Mouse (Mus musculus): Measurements from ENCODE around the gene Ddx6. TPM values are rescaled to one million over a fixed set of nuclear protein-coding genes. Genes with fewer than 3 reads are reported as not detected.

The Ddx6 gene
- total RNA-seq, 1 experiment from 2014 or later: 122 TPM

Other genes starting within 250 kb of the Ddx6 start
- 41.6 and 44.1 TPM in 2 replicates for gene Vps11, start 243.2 kb upstream of the Ddx6 start, total RNA-seq (2021)
- gene Hyou1, start 225.4 kb upstream of the Ddx6 start, total RNA-seq (2021): 122 and 133 TPM in 2 replicates
- 20.0 and 29.9 TPM in 2 replicates for gene Slc37a4, start 208.0 kb upstream of the Ddx6 start, total RNA-seq (2021)
- 1,105 and 1,276 TPM in 2 replicates for gene Rps25, start 197.8 kb upstream of the Ddx6 start, total RNA-seq (2021)
- gene Trappc4, start 197.3 kb upstream of the Ddx6 start, total RNA-seq (2021): 60.4 and 66.1 TPM in 2 replicates
- 17.1 and 21.5 TPM in 2 replicates for gene Ccdc84, start 186.3 kb upstream of the Ddx6 start, total RNA-seq (2021)
- not detected in 2 replicates for gene Foxr1, start 163.8 kb upstream of the Ddx6 start, total RNA-seq (2021)
- not detected in 2 replicates for gene Upk2, start 149.9 kb upstream of the Ddx6 start, total RNA-seq (2021)
- gene Bcl9l, start 122.1 kb upstream of the Ddx6 start, total RNA-seq (2021): 59.3 and 61.7 TPM in 2 replicates
- 0.56 and 4.4 TPM in 2 replicates for gene Cxcr5, start 43.0 kb upstream of the Ddx6 start, total RNA-seq (2021)
- gene Treh, start 68.3 kb downstream of the Ddx6 start, total RNA-seq (2021): not detected in 2 replicates
- 45.1 and 60.5 TPM in 2 replicates for gene Phldb1, start 130.3 kb downstream of the Ddx6 start, total RNA-seq (2021)
- gene Arcn1, start 163.0 kb downstream of the Ddx6 start, total RNA-seq (2021): 160 and 166 TPM in 2 replicates
- gene Ift46, start 163.0 kb downstream of the Ddx6 start, total RNA-seq (2021): 72.1 and 82.3 TPM in 2 replicates
- 5.3 and 5.5 TPM in 2 replicates for gene Tmem25, start 194.4 kb downstream of the Ddx6 start, total RNA-seq (2021)
- 5.6 and 64.1 TPM in 2 replicates for gene Ttc36, start 198.2 kb downstream of the Ddx6 start, total RNA-seq (2021)

Data from adrenal gland, postnatal 14 days (tissue).